8 mouse cellular contexts compared by ENCODE assay signal in the genomic region with DNA sequence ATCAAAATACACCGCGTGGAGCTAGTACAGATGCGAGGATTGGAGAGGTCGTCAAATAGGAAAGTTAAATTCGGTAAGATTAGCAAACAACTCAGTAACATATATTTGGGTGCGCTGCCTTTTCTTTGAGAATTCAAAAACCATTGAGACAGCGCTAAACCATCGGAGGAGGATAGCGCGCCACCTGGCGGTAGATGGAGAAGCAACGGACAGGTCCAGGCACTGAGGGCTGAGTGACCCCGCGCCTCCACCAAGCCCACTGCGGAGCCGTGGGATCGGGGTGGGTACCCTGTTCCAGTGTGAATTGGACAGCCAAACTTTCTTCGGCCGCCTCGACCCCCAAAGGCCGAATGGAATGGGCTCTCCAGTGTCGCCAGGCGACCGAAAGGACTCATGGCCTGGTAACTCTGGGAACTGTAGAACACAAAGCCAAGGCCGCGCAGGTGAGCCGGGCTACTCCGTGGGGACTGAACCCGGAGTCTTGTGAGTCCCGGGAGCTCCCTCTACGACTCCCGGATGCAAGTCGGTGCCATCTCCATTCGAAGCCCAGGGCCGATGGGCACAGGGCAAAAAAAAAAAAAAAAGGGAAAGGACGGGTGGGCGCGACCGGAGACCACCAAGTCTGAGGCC. TPM values are rescaled to one million over a fixed set of nuclear protein-coding genes. Genes with fewer than 3 reads are reported as not detected.
DNase-seq lines count a peak whose midpoint lies in the region; ATAC-seq and TF ChIP-seq lines count a peak whose summit lies in the region.

No protein-coding gene starts in this region.

- TF ChIP-seq POLR2A in cortical plate, adult 2 months (IDR thresholded peaks at IDR 0.05; ENCODE audit: extremely low read depth, insufficient read depth, low read length) = no peak

- no peaks in the 10 kb centered on the region for H3K4me1 ChIP-seq in cortical plate, adult 2 months (ENCODE audit: control insufficient read depth, insufficient read depth, low read length)
- H3K4me1 ChIP-seq in intestine, embryonic 14.5 days (replicated peaks; ENCODE audit: control insufficient read depth, insufficient read depth, low read length) = no peaks in the 10 kb centered on the region; the same call in 1 of the 2 replicates

- 2% methylated on average over 35 of the region's 39 CpGs for WGBS in intestine, embryonic 14.5 days

- intact Hi-C loops in gastrocnemius, postnatal 14 days (cut with DNase I; ENCODE audit: low total_unique reads) = loop anchor here (2.0 to 5.0 kb wide), 2 partner anchors 37 to 89 kb away; no protein-coding TSS in a partner anchor
- intact Hi-C loops in left cerebral cortex, postnatal 10 days (cut with DNase I) = loop anchor here (1.0 to 5.0 kb wide), 2 partner anchors 44 to 90 kb away; no protein-coding TSS in a partner anchor

- H3K36me3 ChIP-seq in intestine, embryonic 14.5 days (ENCODE audit: control insufficient read depth, insufficient read depth, low read length) = no peaks in the 10 kb centered on the region; the same call in 1 of the 2 replicates

- no peak overlapping the region for H3K27ac ChIP-seq in cortical plate, adult 2 months (ENCODE audit: insufficient read depth, low read length)
- H3K27ac ChIP-seq in intestine, embryonic 14.5 days (ENCODE audit: low read depth) = no peak overlapping the region

- H3K27me3 ChIP-seq in intestine, embryonic 14.5 days (replicated peaks; ENCODE audit: control insufficient read depth, insufficient read depth, low read length) = peaks cover 15% of the 10 kb centered on the region; the same call in 1 of the 2 replicates

- H3K4me2 ChIP-seq in intestine, embryonic 14.5 days (ENCODE audit: low read length) = peak overlapping the region; percentile 68

- peak overlapping the region; percentile 40 for H3K4me3 ChIP-seq in cortical plate, adult 2 months (ENCODE audit: insufficient read depth, low read length)
- H3K4me3 ChIP-seq in intestine, embryonic 14.5 days (ENCODE audit: low read depth, low read length) = peak overlapping the region; percentile 52

- H3K9ac ChIP-seq in intestine, embryonic 14.5 days (ENCODE audit: low read length) = peak overlapping the region; percentile 49

- peak; percentile 79 for TF ChIP-seq CTCF in cortical plate, adult 2 months (IDR thresholded peaks at IDR 0.05; ENCODE audit: extremely low read depth, insufficient read depth, low read length)

- H3K9me3 ChIP-seq in intestine, embryonic 14.5 days (ENCODE audit: control insufficient read depth, low read length) = no peaks in the 10 kb centered on the region

- peak; percentile 48 for DNase-seq in adipocyte (ENCODE audit: low spot score)
- peak; percentile 85 for DNase-seq in gastrocnemius, postnatal 14 days
- DNase-seq in intestine, embryonic 14.5 days (ENCODE audit: low spot score) = peak; percentile 96
- peak; percentile 51 to 88 for DNase-seq in left cerebral cortex, postnatal 10 days (ENCODE audit: extremely low spot score in 1 of 2, low spot score in 2 of 2)
- DNase-seq in right cerebral cortex, postnatal 36 days (ENCODE audit: low spot score in 2 of 2) = peak; percentile 59 to 61
- DNase-seq in urinary bladder, postnatal 36 days (ENCODE audit: low spot score in 2 of 2) = peak; percentile 58 to 72

- ATAC-seq in intestine, embryonic 14.5 days (replicated peaks; ENCODE audit: low FRiP score, low TSS enrichment, low read depth) = peak; percentile 71
- ATAC-seq in megakaryocyte-erythroid progenitor cell, adult 5-6 weeks (replicated peaks; ENCODE audit: low FRiP score, low TSS enrichment, poor library complexity, severe bottlenecking) = peak; percentile 82

RNA-seq across cellular contexts. Expression of gene Col26a1, which starts 1.5 kb away (rescaled TPM):
- polyA plus RNA-seq in cortical plate, adult 2 months (2012; rRNA removed) = 22.7 and 29.9 TPM in 2 replicates
- total RNA-seq in gastrocnemius, postnatal 14 days (2021) = 10 to 100 TPM; 11.7 to 13.5 TPM
- 8.7 and 10.4 TPM in 2 replicates for polyA plus RNA-seq in intestine, embryonic 14.5 days (2014; fragmentation: Nextera tagmentation; extraction: Ambion mirVana)
- 10 to 100 TPM; 24.8 to 25.3 TPM for total RNA-seq in left cerebral cortex, postnatal 10 days (2021)
- total RNA-seq in megakaryocyte-erythroid progenitor cell, adult 5-6 weeks (2014; fragmentation: Nextera tagmentation) = not detected in 2 replicates
- total RNA-seq in megakaryocyte-erythroid progenitor cell, adult 5-6 weeks (2017) = not detected in 2 replicates

RNA-seq across cellular contexts. Expression of gene Ift22, which starts 26.5 kb away (rescaled TPM):
- 79.9 and 82.6 TPM in 2 replicates for polyA plus RNA-seq in cortical plate, adult 2 months (2012; rRNA removed)
- 1 to 10 TPM; 5.4 to 6.2 TPM for total RNA-seq in gastrocnemius, postnatal 14 days (2021)
- polyA plus RNA-seq in intestine, embryonic 14.5 days (2014; fragmentation: Nextera tagmentation; extraction: Ambion mirVana) = 59.4 and 71.7 TPM in 2 replicates
- 10 to 100 TPM; 88.2 to 88.9 TPM for total RNA-seq in left cerebral cortex, postnatal 10 days (2021)
- 12.1 and 17.4 TPM in 2 replicates for total RNA-seq in megakaryocyte-erythroid progenitor cell, adult 5-6 weeks (2014; fragmentation: Nextera tagmentation)
- total RNA-seq in megakaryocyte-erythroid progenitor cell, adult 5-6 weeks (2017) = 1.5 and 5.4 TPM in 2 replicates

Comparison
In these comparisons a context has a peak if more than half of its experiments do, and no peak if none do; other contexts are left out.
1. RNA of gene Col26a1, which starts 1.5 kb away (total RNA-seq): 24.8 to 25.3 TPM in left cerebral cortex, postnatal 10 days and 11.7 to 13.5 TPM in gastrocnemius, postnatal 14 days; not detected in megakaryocyte-erythroid progenitor cell, adult 5-6 weeks; every median in the first group is over 10 times any median in the second.
2. RNA of gene Ift22, which starts 26.5 kb away (total RNA-seq): 88.2 to 88.9 TPM in left cerebral cortex, postnatal 10 days; 1.5 to 17.4 TPM in megakaryocyte-erythroid progenitor cell, adult 5-6 weeks and 5.4 to 6.2 TPM in gastrocnemius, postnatal 14 days; every median in the first group is over 4 times any median in the second.
3. Peak in every context shown above with its lines, with median percentiles within 50 percentile points of each other: DNase-seq.